Mouse (Mus musculus) intestine, embryonic 16.5 days (tissue): Measurements from ENCODE around the gene Rabggtb. TPM values are rescaled to one million over a fixed set of nuclear protein-coding genes. Genes with fewer than 3 reads are reported as not detected.
"Not testable (repeated sequence)": the region's sequence is repeated elsewhere in the genome, so short reads cannot be mapped to it uniquely, and the experiment has no call there.

Experiments
- ATAC-seq: fragments of 200-750 bp; cut with Nextera tagmentation; 2 replicates; pipeline ENCODE4 v1.8.0; 2017; ENCODE audit warnings: moderate TSS enrichment, moderate library complexity
- H3K27ac ChIP-seq: fragments of 300-500 bp; sonication (generic); 2 replicates; pipeline ENCODE4 v1.5.1; 2014; ENCODE audit warnings: mild to moderate bottlenecking, low read length
- H3K27me3 ChIP-seq: fragments of 300-500 bp; sonication (generic); replicated peaks from 2 replicates; pipeline ENCODE4 v1.6.1; 2014; ENCODE audit warnings: low read length, control low read depth, mixed read lengths; ENCODE audit not compliant: control insufficient read depth, insufficient read depth
- H3K36me3 ChIP-seq: fragments of 300-500 bp; sonication (generic); 2 replicates; pipeline ENCODE4 v1.6.1; 2014; ENCODE audit warnings: low read length, control low read depth; ENCODE audit not compliant: control insufficient read depth, insufficient read depth
- H3K4me1 ChIP-seq: fragments of 300-500 bp; sonication (generic); 2 replicates; pipeline ENCODE4 v1.6.1; 2014; ENCODE audit warnings: low read length, control low read depth, mixed read lengths; ENCODE audit not compliant: control insufficient read depth, insufficient read depth
- H3K4me2 ChIP-seq: fragments of 300-500 bp; sonication (generic); 2 replicates; pipeline ENCODE4 v1.6.1; 2014; ENCODE audit warnings: low read depth, low read length, control low read depth
- H3K4me3 ChIP-seq: fragments of 300-500 bp; sonication (generic); 2 replicates; pipeline ENCODE4 v1.5.1; 2014; ENCODE audit warnings: mild to moderate bottlenecking, low read length
- H3K9ac ChIP-seq: fragments of 300-500 bp; sonication (generic); 2 replicates; pipeline ENCODE4 v1.6.1; 2014; ENCODE audit warnings: low read depth, low read length
- H3K9me3 ChIP-seq: fragments of 300-500 bp; sonication (generic); 2 replicates; pipeline ENCODE4 v1.6.1; 2016; ENCODE audit warnings: low read length, control low read depth; ENCODE audit not compliant: control insufficient read depth
- WGBS: fragments of 180-500 bp; shearing (Covaris S2); extraction: QIAGEN DNeasy Blood & Tissue Kit; methylation state at CpG from one replicate; pipeline ENCODE4 v1.1.7; 2014; 5-methylcytosine and 5-hydroxymethylcytosine counted together
- polyA plus RNA-seq: library from polyadenylated mRNA; unstranded; fragments of >200 nt; fragmentation: Nextera tagmentation; extraction: Ambion mirVana; gene quantifications from 2 replicates; pipeline ENCODE4 v1.2.1, GENCODE M21; 2015

The Rabggtb gene
- polyA plus RNA-seq, 1 experiment from 2014 or later, result 54.2 TPM

DNA sequence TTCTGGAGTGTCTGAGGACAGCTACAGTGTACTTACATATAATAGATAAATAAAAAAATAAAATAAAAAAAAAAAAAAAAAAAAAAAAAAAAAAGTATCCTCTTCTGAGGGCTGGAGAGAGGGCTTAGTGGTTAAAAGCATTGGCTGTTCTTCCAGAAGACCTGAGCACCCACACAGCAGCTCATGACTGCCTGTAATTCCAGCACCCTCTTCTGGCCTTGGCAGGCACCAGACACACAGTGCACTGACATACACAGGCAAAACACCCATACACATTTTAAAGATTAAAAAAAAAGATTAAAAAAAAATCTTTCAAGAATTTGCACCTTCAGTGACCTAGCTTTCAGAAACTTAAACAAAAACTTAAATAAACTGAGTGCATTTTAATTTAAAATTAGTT is 26.5 kb downstream of the Rabggtb start:
- Histone ChIP-seq H3K4me3 (no peak overlapping the region), H3K27ac (no peak overlapping the region), H3K9me3 (no peaks in the 10 kb centered on the region), H3K4me2 (no peak overlapping the region), H3K27me3 (no peaks in the 10 kb centered on the region), H3K9ac (no peak overlapping the region), H3K36me3 (no peaks in the 10 kb centered on the region), H3K4me1 (no peaks in the 10 kb centered on the region)
- no peak for ATAC-seq

GRCm38 (mm10) chr3:153871396-153871795 is 41.4 kb downstream of the Rabggtb start:
- Histone ChIP-seq H3K27ac (no peak overlapping the region), H3K9me3 (no peaks in the 10 kb centered on the region), H3K4me3 (no peak overlapping the region), H3K27me3 (no peaks in the 10 kb centered on the region), H3K36me3 (no peaks in the 10 kb centered on the region), H3K9ac (no peak overlapping the region), H3K4me1 (no peaks in the 10 kb centered on the region), H3K4me2 (no peak overlapping the region)
- ATAC-seq, result no peak
- WGBS, result 88% methylated on average over 5 of the region's 5 CpGs

GRCm38 (mm10) chr3:153867149-153868136 is 45.4 kb downstream of the Rabggtb start:
- no peaks in the 10 kb centered on the region for H3K9me3 ChIP-seq
- H3K27ac ChIP-seq, result no peak overlapping the region
- 65% methylated on average over 14 of the region's 14 CpGs for WGBS
- no peaks in the 10 kb centered on the region for H3K27me3 ChIP-seq
- no peaks in the 10 kb centered on the region for H3K36me3 ChIP-seq
- no peak for ATAC-seq
- no peak overlapping the region for H3K9ac ChIP-seq
- no peaks in the 10 kb centered on the region for H3K4me1 ChIP-seq
- H3K4me3 ChIP-seq, result no peak overlapping the region
- H3K4me2 ChIP-seq, result no peak overlapping the region

- H3K36me3 ChIP-seq, result no peaks in the 10 kb centered on the region
- ATAC-seq, result no peak
These were observed 48.0 kb downstream of the Rabggtb start for GRCm38 (mm10) chr3:153864636-153865429.

DNA sequence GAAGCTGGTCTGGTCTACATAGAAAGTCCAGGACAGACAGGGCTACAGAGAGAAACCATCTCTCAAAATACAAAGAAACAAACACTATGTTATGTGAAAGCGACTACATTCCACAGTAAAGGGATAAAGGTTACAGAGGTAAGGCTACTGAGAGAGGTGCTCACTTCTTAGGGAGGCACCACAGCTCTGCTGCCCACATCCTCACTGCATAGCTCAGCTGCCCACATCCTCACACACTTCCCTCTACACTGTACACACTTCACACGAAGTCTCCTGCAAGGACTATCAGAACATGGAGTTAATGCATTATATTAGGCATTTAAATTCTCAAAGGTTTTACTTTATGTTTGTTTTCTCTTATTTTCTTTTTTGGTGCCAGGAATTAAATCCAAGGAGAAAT is 49.0 kb downstream of the Rabggtb start:
- H3K9ac ChIP-seq, result no peak overlapping the region
- H3K9me3 ChIP-seq, result no peaks in the 10 kb centered on the region
- no peaks in the 10 kb centered on the region for H3K36me3 ChIP-seq
- 86% methylated on average over 2 of the region's 2 CpGs for WGBS
- no peak overlapping the region for H3K4me3 ChIP-seq
- no peaks in the 10 kb centered on the region for H3K4me1 ChIP-seq
- H3K4me2 ChIP-seq, result no peak overlapping the region
- no peaks in the 10 kb centered on the region for H3K27me3 ChIP-seq
- no peak for ATAC-seq
- no peak overlapping the region for H3K27ac ChIP-seq

More at GRCm38 (mm10) chr3:153864636-153865429, 48.0 kb downstream of the Rabggtb start:
- Histone ChIP-seq H3K27ac (no peak overlapping the region), H3K27me3 (no peaks in the 10 kb centered on the region), H3K4me1 (no peaks in the 10 kb centered on the region), H3K9me3 (no peaks in the 10 kb centered on the region), H3K4me3 (no peak overlapping the region), H3K4me2 (no peak overlapping the region), H3K9ac (no peak overlapping the region)
- WGBS, result 86% methylated on average over 4 of the region's 4 CpGs

GRCm38 (mm10) chr3:153860392-153860791 is 52.4 kb downstream of the Rabggtb start:
- H3K4me1 ChIP-seq, H3K4me3 ChIP-seq, ATAC-seq, H3K27ac ChIP-seq, H3K9ac ChIP-seq, H3K27me3 ChIP-seq, H3K4me2 ChIP-seq, H3K36me3 ChIP-seq, H3K9me3 ChIP-seq: not testable (repeated sequence)
- WGBS, result 92% methylated on average over 8 of the region's 8 CpGs

GRCm38 (mm10) chr3:153858350-153859001 is 54.3 kb downstream of the Rabggtb start:
- Histone ChIP-seq H3K9me3 (no peaks in the 10 kb centered on the region), H3K4me2 (no peak overlapping the region), H3K27ac (no peak overlapping the region), H3K27me3 (no peaks in the 10 kb centered on the region), H3K4me3 (no peak overlapping the region), H3K4me1 (no peaks in the 10 kb centered on the region), H3K36me3 (no peaks in the 10 kb centered on the region), H3K9ac (no peak overlapping the region)
- 85% methylated on average over 10 of the region's 10 CpGs for WGBS
- ATAC-seq, result no peak
